Mouse (Mus musculus): ENCODE results near the gene Eea1. TPM values are rescaled to one million over a fixed set of nuclear protein-coding genes. Genes with fewer than 3 reads are reported as not detected.
"Not testable (repeated sequence)": the region's sequence is repeated elsewhere in the genome, so short reads cannot be mapped to it uniquely, and the experiment has no call there.

The Eea1 gene
- polyA plus RNA-seq, 1 experiment = 12.5 TPM

GRCm38 (mm10) chr10:96075880-96076279, 135.4 kb downstream of the Eea1 start:
- TF ChIP-seq POLR2A (IDR thresholded peaks at IDR 0.05; ENCODE audit: borderline replicate concordance, extremely low read depth, insufficient read depth, insufficient read length, poor library complexity, severe bottlenecking) (no peak), CTCF (IDR thresholded peaks at IDR 0.05; ENCODE audit: borderline replicate concordance, extremely low read depth, insufficient read depth, insufficient read length) (no peak)
- peak; percentile 75 for DNase-seq (ENCODE audit: low read depth)

DNA sequence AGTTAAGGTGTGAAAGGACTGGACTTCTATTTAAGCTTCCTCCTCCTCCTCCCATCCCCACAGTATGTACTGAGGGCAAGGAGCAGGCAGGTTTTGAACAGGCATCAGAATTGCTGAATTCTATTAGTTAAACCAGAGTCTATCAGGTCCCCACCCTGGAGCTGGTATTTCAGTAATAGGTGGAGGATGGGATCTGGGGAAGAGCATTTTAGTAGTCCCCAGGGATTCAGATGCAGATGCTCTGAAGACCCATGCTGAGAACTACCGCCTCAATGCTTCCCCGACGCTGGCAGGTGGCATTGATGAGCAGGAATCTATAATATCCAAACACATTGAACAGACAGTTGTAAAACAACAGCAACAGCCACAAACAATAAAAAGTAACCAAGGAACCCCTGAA, 136.0 kb downstream of the Eea1 start:
- DNase-seq (ENCODE audit: low read depth) = no peak
- TF ChIP-seq CTCF (IDR thresholded peaks at IDR 0.05; ENCODE audit: borderline replicate concordance, extremely low read depth, insufficient read depth, insufficient read length) = no peak
- TF ChIP-seq POLR2A (IDR thresholded peaks at IDR 0.05; ENCODE audit: borderline replicate concordance, extremely low read depth, insufficient read depth, insufficient read length, poor library complexity, severe bottlenecking) = no peak

DNA sequence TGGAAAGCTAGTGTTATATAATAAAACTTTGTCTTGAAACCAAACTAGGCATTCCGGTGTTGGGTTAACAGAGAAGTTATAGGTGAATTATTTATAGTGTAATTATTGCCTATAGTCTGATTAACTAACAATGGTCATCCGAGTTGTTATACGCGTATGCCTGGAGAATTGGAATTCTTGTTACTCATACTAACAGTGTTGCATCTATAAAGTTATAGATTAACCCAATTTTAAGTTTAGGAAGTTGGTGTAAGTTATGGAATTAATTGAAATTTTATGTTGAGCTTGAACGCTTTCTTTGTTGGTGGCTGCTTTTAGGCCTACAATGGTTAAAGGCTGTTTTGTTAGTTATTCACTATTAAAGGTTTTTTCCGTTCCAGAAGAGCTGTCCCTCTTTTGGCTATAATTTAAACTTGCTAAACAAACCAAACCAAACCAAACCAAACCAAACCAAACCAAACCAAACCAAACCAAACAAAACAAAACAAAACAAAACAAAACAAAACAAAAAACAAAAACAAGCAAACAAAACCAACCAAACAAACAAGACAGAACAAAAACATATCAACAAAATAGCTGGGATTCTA, 137.1 kb downstream of the Eea1 start:
- not testable (repeated sequence) for DNase-seq (ENCODE audit: low read depth)

- no peak for DNase-seq (ENCODE audit: low read depth)
- TF ChIP-seq POLR2A (IDR thresholded peaks at IDR 0.05; ENCODE audit: borderline replicate concordance, extremely low read depth, insufficient read depth, insufficient read length, poor library complexity, severe bottlenecking) (no peak), CTCF (IDR thresholded peaks at IDR 0.05; ENCODE audit: borderline replicate concordance, extremely low read depth, insufficient read depth, insufficient read length) (no peak)
Observed at GRCm38 (mm10) chr10:96079823-96080222, 139.4 kb downstream of the Eea1 start.

- peak; percentile 57; the same call in 1 of the 2 replicates for TF ChIP-seq CTCF (IDR thresholded peaks at IDR 0.05; ENCODE audit: borderline replicate concordance, extremely low read depth, insufficient read depth, insufficient read length)
- no peak for TF ChIP-seq POLR2A (IDR thresholded peaks at IDR 0.05; ENCODE audit: borderline replicate concordance, extremely low read depth, insufficient read depth, insufficient read length, poor library complexity, severe bottlenecking)
- peak; percentile 22 for DNase-seq (ENCODE audit: low read depth)
Observed at GRCm38 (mm10) chr10:96080440-96081381, 140.3 kb downstream of the Eea1 start.

- DNase-seq (ENCODE audit: low read depth) = no peak
- no peak for TF ChIP-seq CTCF (IDR thresholded peaks at IDR 0.05; ENCODE audit: borderline replicate concordance, extremely low read depth, insufficient read depth, insufficient read length)
- no peak for TF ChIP-seq POLR2A (IDR thresholded peaks at IDR 0.05; ENCODE audit: borderline replicate concordance, extremely low read depth, insufficient read depth, insufficient read length, poor library complexity, severe bottlenecking)
Observed at GRCm38 (mm10) chr10:96082203-96082602, 141.8 kb downstream of the Eea1 start.

DNA sequence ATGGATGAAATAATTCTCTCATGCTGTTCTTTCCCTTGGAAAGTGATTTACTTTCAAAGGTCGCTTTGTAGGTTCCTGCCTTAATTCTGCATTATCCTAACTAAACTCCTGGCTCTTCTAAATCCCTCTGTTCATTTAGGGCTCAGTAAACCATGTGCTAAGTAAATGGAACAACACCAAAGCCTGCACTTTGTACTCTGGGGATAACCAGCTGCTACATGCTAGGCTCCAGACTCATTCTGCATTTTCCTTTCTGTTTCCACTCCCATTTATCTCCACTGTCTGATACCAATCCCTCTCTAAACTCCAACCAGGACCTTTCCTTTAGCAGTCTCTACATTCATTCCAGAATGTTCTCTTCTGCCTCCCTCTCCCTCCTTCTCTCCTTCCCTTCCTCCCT, 149.3 kb downstream of the Eea1 start:
- peak; percentile 55 for DNase-seq (ENCODE audit: low read depth)
- no peak for TF ChIP-seq CTCF (IDR thresholded peaks at IDR 0.05; ENCODE audit: borderline replicate concordance, extremely low read depth, insufficient read depth, insufficient read length)
- no peak for TF ChIP-seq POLR2A (IDR thresholded peaks at IDR 0.05; ENCODE audit: borderline replicate concordance, extremely low read depth, insufficient read depth, insufficient read length, poor library complexity, severe bottlenecking)

DNA sequence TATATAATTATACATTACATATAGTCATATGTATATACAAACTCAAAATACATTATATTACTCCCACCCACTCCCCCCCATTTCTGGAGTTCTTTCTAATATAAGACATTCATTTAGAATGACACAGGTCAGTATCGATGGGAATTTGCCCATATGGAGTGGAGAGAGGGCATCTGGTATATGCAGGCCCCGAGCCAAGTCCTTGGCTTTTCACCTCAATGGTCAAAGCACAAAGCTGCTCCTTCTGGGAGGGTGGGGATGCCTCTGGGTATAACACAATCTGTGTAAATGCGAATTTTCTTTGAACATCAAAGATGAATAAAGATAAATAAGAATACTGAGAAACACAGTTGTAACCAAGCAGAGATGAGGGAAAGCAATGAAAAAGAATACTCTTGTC, 149.9 kb downstream of the Eea1 start:
- TF ChIP-seq POLR2A (IDR thresholded peaks at IDR 0.05; ENCODE audit: borderline replicate concordance, extremely low read depth, insufficient read depth, insufficient read length, poor library complexity, severe bottlenecking) (no peak), CTCF (IDR thresholded peaks at IDR 0.05; ENCODE audit: borderline replicate concordance, extremely low read depth, insufficient read depth, insufficient read length) (no peak)
- peak; percentile 12 for DNase-seq (ENCODE audit: low read depth)

DNA sequence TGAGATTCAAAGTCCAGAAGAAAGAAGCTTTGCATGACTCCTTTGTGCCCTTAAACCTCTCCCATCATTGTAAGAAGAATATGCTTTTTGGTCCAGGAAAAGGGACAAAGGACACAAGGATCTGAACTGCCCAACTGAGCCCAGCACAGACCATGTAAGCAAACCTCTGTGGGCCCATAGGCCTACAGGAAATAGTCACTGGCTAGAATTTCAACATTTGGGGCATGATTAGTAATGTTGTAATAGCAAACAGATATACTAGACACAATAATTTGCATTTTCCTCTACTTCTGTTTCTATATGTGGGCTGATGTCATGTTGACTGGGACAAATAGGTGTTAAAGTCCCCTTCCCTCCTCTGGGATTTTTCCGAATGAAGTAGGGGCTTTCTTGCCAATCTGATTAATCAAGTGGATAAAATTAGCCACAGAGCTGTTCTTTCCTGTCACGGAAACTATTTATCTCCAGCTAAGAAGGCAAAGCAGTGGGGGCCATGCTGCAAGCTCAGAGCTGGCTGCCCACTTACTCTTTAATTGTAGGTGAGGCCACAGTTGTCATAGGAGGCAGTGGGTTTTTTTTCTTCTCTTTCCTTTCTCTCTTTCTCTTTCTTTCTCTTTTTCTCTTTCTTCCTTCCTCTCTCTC, 153.6 kb downstream of the Eea1 start:
- TF ChIP-seq POLR2A (IDR thresholded peaks at IDR 0.05; ENCODE audit: borderline replicate concordance, extremely low read depth, insufficient read depth, insufficient read length, poor library complexity, severe bottlenecking) (no peak), CTCF (IDR thresholded peaks at IDR 0.05; ENCODE audit: borderline replicate concordance, extremely low read depth, insufficient read depth, insufficient read length) (no peak)
- DNase-seq (ENCODE audit: low read depth) = peak; percentile 45

DNA sequence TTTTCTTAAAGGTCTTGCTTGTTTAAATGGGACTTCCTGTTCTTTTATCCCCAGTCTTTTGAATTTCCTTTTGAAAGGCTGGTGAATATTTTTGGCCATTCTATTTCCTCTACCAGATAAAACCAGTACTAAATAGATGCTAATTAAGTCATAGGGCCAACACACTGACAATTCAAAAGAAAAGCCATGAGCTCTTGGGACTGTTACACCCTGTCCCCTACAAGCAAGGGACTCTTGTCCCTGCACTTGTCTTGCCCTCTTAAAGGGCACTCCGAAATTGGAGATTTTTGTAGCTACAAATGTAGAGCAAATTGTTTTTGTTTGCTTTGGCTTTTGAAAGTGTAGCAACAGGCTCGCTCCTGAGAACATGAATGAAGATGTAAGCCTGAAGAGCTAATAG, 154.1 kb downstream of the Eea1 start:
- peak; percentile 29 for DNase-seq (ENCODE audit: low read depth)
- TF ChIP-seq CTCF (IDR thresholded peaks at IDR 0.05; ENCODE audit: borderline replicate concordance, extremely low read depth, insufficient read depth, insufficient read length) (no peak), POLR2A (IDR thresholded peaks at IDR 0.05; ENCODE audit: borderline replicate concordance, extremely low read depth, insufficient read depth, insufficient read length, poor library complexity, severe bottlenecking) (no peak)

Other genes starting within 250 kb of the Eea1 start
- gene Gm33543, start 97.7 kb upstream of the Eea1 start, polyA plus RNA-seq (2012; rRNA removed) = not detected in 2 replicates
- not detected in 2 replicates for gene Gm5426, start 196.0 kb downstream of the Eea1 start, polyA plus RNA-seq (2012; rRNA removed)

All from brain, embryonic 14.5 days (tissue).